Mouse (Mus musculus) lung, postnatal 0 days (tissue): ENCODE data around the gene Bcdin3d. TPM values are rescaled to one million over a fixed set of nuclear protein-coding genes. Genes with fewer than 3 reads are reported as not detected.
"Not testable (repeated sequence)": the region's sequence is repeated elsewhere in the genome, so short reads cannot be mapped to it uniquely, and the experiment has no call there.

Experiments used
- ATAC-seq: fragments of 200-750 bp; cut with Nextera tagmentation; 2 replicates; pipeline ENCODE4 v1.8.0; 2017; ENCODE audit warnings: moderate library complexity
- DNase-seq: peaks from one replicate; pipeline ENCODE4 v3.0.0-alpha.2; 2016; ENCODE audit warnings: low spot score
- H3K27ac ChIP-seq: fragments of 300-500 bp; sonication (generic); 2 replicates; pipeline ENCODE4 v1.5.1; 2014; ENCODE audit warnings: antibody characterized with exemption, mild to moderate bottlenecking, low read length, mixed read lengths
- H3K27me3 ChIP-seq: fragments of 300-500 bp; sonication (generic); replicated peaks from 2 replicates; pipeline ENCODE4 v1.6.1; 2014; ENCODE audit warnings: low read length, mixed read lengths; ENCODE audit not compliant: insufficient read depth
- H3K36me3 ChIP-seq: fragments of 300-500 bp; sonication (generic); 2 replicates; pipeline ENCODE4 v1.6.1; 2014; ENCODE audit warnings: low read length, mixed read lengths; ENCODE audit not compliant: insufficient read depth
- H3K4me1 ChIP-seq: fragments of 300-500 bp; sonication (generic); 2 replicates; pipeline ENCODE4 v1.6.1; 2014; ENCODE audit warnings: antibody characterized with exemption, low read depth, low read length, mixed read lengths; ENCODE audit not compliant: insufficient read depth
- H3K4me2 ChIP-seq: fragments of 300-500 bp; sonication (generic); replicated peaks from 2 replicates; pipeline ENCODE4 v1.6.1; 2014; ENCODE audit warnings: low read depth, mild to moderate bottlenecking, low read length, moderate library complexity, mixed read lengths
- H3K4me3 ChIP-seq: fragments of 300-500 bp; sonication (generic); 2 replicates; pipeline ENCODE4 v1.5.1; 2014; ENCODE audit warnings: low read depth, low read length
- H3K9ac ChIP-seq: fragments of 300-500 bp; sonication (generic); replicated peaks from 2 replicates; pipeline ENCODE4 v1.6.1; 2014; ENCODE audit warnings: low read depth, mild to moderate bottlenecking
- H3K9me3 ChIP-seq: fragments of 300-500 bp; sonication (generic); 2 replicates; pipeline ENCODE4 v1.6.1; 2016; ENCODE audit warnings: low read length, mixed read lengths
- CTCF ChIP-seq: IDR thresholded peaks from 2 replicates; pipeline ENCODE4 v1.5.1; 2016; ENCODE audit warnings: antibody characterized with exemption, mild to moderate bottlenecking
- EP300 ChIP-seq: IDR thresholded peaks from 2 replicates; pipeline ENCODE4 v1.6.1; 2016; ENCODE audit warnings: antibody characterized with exemption, mild to moderate bottlenecking, control low read depth
- WGBS: fragments of 180-500 bp; shearing (Covaris S2); extraction: QIAGEN DNeasy Blood & Tissue Kit; methylation state at CpG from one replicate; pipeline ENCODE4 v1.1.7; 2014; 5-methylcytosine and 5-hydroxymethylcytosine counted together
- polyA plus RNA-seq: library from polyadenylated mRNA; unstranded; fragments of >200 nt; fragmentation: Nextera tagmentation; extraction: Ambion mirVana; gene quantifications from 2 replicates; pipeline ENCODE4 v1.2.1, GENCODE M21; 2015

Bcdin3d gene
- polyA plus RNA-seq, 1 experiment from 2014 or later, result 11.5 TPM

DNA sequence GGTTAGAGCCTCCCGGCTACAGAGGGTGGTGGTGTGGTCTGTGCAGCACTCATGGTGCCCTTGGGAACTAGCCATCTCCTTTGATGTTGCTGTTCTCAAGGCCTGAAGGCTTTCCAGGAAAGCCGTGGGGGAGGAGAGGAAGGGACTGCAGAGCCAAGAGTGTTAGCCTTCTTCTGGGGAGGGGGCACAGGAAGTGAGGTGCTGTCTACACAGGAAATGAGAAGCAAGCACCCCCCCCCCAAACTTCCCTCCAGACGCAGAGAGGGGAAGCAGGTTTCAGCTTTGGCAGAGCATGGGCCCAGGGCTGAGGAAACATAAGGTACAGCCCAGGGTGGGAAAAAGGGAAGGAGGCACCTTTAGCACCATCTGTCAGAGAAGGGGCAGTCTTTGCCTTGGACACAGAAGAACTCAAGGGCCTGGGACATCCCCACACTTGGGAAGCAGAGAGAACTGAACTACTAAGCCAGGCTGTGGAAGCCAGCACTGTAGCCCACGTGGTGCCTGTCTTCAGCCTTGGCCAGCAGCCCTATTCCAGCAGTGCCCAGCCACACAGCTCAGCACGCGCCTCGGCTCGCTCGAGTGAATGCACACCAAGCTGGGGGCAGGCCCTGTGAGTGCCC, 25.3 kb downstream of the Bcdin3d start:
- Histone ChIP-seq H3K4me3 (no peak overlapping the region), H3K4me2 (no peak overlapping the region; the same call in 1 of the 2 replicates), H3K9me3 (no peaks in the 10 kb centered on the region), H3K4me1 (peaks cover 25% of the 10 kb centered on the region), H3K27ac (peak overlapping the region; percentile 68), H3K27me3 (no peaks in the 10 kb centered on the region), H3K9ac (no peak overlapping the region), H3K36me3 (no peaks in the 10 kb centered on the region)
- no peak for TF ChIP-seq CTCF
- peak; percentile 63 for TF ChIP-seq EP300
- WGBS, result 26% methylated on average over 9 of the region's 9 CpGs
- peak; percentile 50 for DNase-seq
- peak; percentile 64 for ATAC-seq

DNA sequence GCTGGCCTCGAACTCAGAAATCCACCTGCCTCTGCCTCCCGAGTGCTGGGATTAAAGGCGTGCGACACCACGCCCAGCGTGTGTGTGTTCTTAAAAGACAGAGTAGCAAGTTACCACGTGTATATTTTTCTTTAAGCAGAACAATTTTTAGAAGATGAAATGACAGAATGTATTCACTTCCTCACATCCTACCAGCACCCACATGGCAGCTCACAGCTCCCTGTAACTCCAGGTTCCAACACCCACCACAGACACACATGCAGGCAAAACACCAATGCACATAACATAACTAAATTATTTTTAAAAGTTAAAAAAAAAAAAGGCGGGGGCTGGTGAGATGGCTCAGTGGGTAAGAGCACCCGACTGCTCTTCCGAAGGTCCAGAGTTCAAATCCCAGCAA, 28.4 kb downstream of the Bcdin3d start:
- H3K4me3 ChIP-seq, ATAC-seq, DNase-seq, H3K9me3 ChIP-seq, H3K9ac ChIP-seq, H3K27ac ChIP-seq, H3K36me3 ChIP-seq, H3K27me3 ChIP-seq, H3K4me2 ChIP-seq: not testable (repeated sequence)
- H3K4me1 ChIP-seq, result peaks cover 19% of the 10 kb centered on the region
- WGBS, result 90% methylated on average over 10 of the region's 10 CpGs

DNA sequence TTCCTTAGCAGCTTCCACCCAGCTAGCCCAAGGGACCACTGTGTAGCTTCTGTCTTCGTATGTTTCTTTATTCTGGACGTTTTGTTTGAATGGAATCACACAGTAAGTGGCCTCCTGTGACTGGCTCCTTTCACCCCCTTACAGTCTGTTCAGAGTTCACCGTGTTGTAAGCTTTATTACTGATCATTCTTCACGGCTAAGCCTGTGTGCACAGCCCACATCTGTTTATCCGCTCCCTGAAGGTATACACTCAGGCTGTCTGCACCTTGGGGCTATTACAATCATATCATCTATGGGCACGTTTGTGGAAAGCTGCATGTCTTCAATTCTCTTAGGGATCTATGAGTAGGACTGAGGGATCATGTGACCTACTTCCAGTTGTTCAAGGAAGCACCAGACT, 29.0 kb downstream of the Bcdin3d start:
- no peaks in the 10 kb centered on the region for H3K27me3 ChIP-seq
- H3K9ac ChIP-seq, result no peak overlapping the region
- no peaks in the 10 kb centered on the region for H3K36me3 ChIP-seq
- H3K4me3 ChIP-seq, result no peak overlapping the region
- no peaks in the 10 kb centered on the region for H3K9me3 ChIP-seq
- TF ChIP-seq EP300 (no peak), CTCF (no peak)
- WGBS, result 59% methylated on average over 6 of the region's 6 CpGs
- ATAC-seq (no peak), DNase-seq (no peak)
- H3K4me2 ChIP-seq, result no peak overlapping the region
- peaks cover 22% of the 10 kb centered on the region for H3K4me1 ChIP-seq
- H3K27ac ChIP-seq, result no peak overlapping the region

DNA sequence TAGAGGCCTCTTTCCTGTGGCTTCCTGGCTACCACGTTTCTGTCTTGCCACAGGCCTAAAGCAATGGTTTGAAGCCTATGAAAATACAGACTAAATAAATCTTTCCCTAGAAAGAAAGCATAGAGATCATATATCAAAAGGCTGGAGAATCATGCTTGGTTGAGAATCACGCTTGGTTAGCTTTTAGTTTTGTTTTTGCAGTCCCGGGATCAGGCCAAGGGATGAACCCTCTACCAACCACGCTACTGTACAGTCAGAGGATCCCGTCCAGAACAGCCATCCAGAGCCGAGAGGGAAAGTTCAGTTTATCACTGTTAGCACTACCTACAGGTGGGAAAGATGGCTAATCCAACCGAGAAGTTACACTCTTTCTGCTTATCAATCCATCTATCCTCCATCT, 32.2 kb downstream of the Bcdin3d start:
- no peak for DNase-seq
- ATAC-seq, result no peak
- H3K9ac ChIP-seq, result no peak overlapping the region
- no peaks in the 10 kb centered on the region for H3K27me3 ChIP-seq
- 66% methylated on average over 7 of the region's 7 CpGs for WGBS
- no peak overlapping the region for H3K4me2 ChIP-seq
- H3K27ac ChIP-seq, result no peak overlapping the region
- H3K36me3 ChIP-seq, result no peaks in the 10 kb centered on the region
- peaks cover 10% of the 10 kb centered on the region for H3K4me1 ChIP-seq
- no peak overlapping the region for H3K4me3 ChIP-seq
- H3K9me3 ChIP-seq, result no peaks in the 10 kb centered on the region
- no peak for TF ChIP-seq EP300
- TF ChIP-seq CTCF, result no peak

DNA sequence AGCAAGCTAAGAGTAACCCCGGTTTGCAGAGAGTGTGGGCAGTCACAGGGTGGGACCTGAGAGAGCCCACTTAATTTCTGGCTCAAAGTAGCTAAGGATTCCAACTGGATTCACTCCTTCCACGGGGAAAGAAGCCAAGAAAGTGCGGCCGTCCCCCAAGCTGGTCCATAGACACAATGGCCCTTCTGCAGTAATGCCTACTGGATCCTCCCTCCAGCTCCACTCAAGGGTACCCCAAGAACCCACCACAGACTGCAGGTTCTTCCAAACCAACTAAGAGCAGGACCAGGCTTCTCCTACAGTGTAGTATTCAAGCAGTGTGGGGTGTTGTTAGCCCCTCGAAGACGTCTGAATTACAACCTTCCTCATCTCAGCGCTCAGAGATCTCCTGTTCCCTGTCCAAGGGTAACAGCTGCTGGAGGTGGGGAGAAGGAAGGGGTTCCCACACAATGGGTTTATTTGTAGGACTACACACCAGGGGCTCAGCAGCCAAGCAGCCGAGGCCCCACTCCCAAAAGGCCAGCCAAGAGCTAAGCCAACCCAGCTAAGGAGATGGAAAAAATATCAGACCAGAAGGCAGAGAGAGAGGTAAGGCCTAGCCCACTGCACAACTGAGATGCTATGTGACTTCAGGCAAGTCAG, 33.6 kb downstream of the Bcdin3d start:
- H3K9ac ChIP-seq, result no peak overlapping the region
- no peak overlapping the region for H3K4me3 ChIP-seq
- peaks cover 10% of the 10 kb centered on the region for H3K4me1 ChIP-seq
- H3K9me3 ChIP-seq, result no peaks in the 10 kb centered on the region
- ATAC-seq (no peak; the same call in 1 of the 2 replicates), DNase-seq (no peak)
- TF ChIP-seq EP300 (no peak), CTCF (no peak)
- no peak overlapping the region for H3K4me2 ChIP-seq
- 26% methylated on average over 8 of the region's 8 CpGs for WGBS
- peak overlapping the region; percentile 10 for H3K27ac ChIP-seq
- H3K27me3 ChIP-seq, result no peaks in the 10 kb centered on the region
- H3K36me3 ChIP-seq, result no peaks in the 10 kb centered on the region

DNA sequence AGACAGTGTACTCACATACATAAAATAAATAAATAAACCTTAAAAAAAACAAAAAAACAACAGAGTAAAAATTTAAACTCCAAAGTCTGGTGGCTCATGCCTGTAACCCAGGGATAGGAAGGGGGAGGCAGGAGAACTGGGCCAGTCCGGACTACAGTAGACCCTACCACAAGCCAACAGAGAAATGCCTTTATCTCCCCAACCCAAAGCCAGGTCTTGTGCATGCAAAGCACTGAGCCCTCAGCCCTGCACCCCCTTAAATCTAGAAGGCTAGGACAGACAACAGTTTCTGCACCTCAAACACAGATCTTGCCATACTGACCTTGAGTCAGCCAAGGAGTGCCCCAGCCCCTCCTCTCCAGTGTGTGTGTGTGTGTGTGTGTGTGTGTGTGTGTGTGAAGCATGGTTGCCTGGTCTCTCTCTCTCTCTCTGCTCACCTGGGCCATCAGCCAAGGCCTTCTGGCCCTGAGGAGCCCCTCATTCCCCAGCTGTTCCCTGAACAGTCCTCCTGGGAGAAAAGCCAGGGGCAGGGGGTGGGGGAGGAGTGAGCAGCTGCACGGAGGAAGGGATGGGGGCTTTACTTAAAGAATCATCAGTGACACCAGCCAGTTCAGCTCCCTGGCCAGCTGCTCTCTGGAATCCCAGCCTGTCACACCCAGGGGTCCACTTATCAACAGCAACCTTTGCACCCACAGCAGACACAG, 34.3 kb downstream of the Bcdin3d start:
- no peak overlapping the region for H3K4me2 ChIP-seq
- 43% methylated on average over 2 of the region's 2 CpGs for WGBS
- peak; percentile 76 for DNase-seq

More for the DNA sequence above, 34.3 kb downstream of the Bcdin3d start:
- no peaks in the 10 kb centered on the region for H3K9me3 ChIP-seq
- ATAC-seq, result peak; percentile 85
- peak overlapping the region; percentile 10; the same call in 1 of the 2 replicates for H3K27ac ChIP-seq
- no peaks in the 10 kb centered on the region for H3K27me3 ChIP-seq
- H3K36me3 ChIP-seq, result no peaks in the 10 kb centered on the region
- peaks cover 10% of the 10 kb centered on the region for H3K4me1 ChIP-seq
- TF ChIP-seq EP300 (no peak), CTCF (no peak)
- H3K9ac ChIP-seq, result no peak overlapping the region
- no peak overlapping the region for H3K4me3 ChIP-seq
